Mouse (Mus musculus) heart, postnatal 0 days (tissue): ENCODE data around the gene Slc35e2. TPM values are rescaled to one million over a fixed set of nuclear protein-coding genes. Genes with fewer than 3 reads are reported as not detected.

Experiments
- ATAC-seq: fragments of 200-750 bp; cut with Nextera tagmentation; 2 replicates; pipeline ENCODE4 v1.8.0; 2017; ENCODE audit warnings: low read depth, moderate number of reproducible peaks, moderate library complexity; ENCODE audit not compliant: insufficient read depth
- DNase-seq: peaks from one replicate; pipeline ENCODE4 v3.0.0-alpha.2; 2016; ENCODE audit warnings: low spot score
- H3K27ac ChIP-seq: fragments of 300-500 bp; sonication (generic); 2 replicates; pipeline ENCODE4 v1.5.1; 2014; ENCODE audit warnings: low read depth, mild to moderate bottlenecking
- H3K27me3 ChIP-seq: fragments of 300-500 bp; sonication (generic); 2 replicates; pipeline ENCODE4 v1.6.1; 2014; ENCODE audit warnings: low read length, mixed read lengths; ENCODE audit not compliant: control insufficient read depth, insufficient read depth
- H3K36me3 ChIP-seq: fragments of 300-500 bp; sonication (generic); replicated peaks from 2 replicates; pipeline ENCODE4 v1.6.1; 2014; ENCODE audit warnings: low read length, mixed read lengths; ENCODE audit not compliant: control insufficient read depth, insufficient read depth
- H3K4me1 ChIP-seq: fragments of 300-500 bp; sonication (generic); 2 replicates; pipeline ENCODE4 v1.6.1; 2014; ENCODE audit warnings: antibody characterized with exemption; ENCODE audit not compliant: control insufficient read depth, insufficient read depth
- H3K4me2 ChIP-seq: fragments of 300-500 bp; sonication (generic); 2 replicates; pipeline ENCODE4 v1.6.1; 2014; ENCODE audit warnings: low read depth, mild to moderate bottlenecking, low read length, moderate library complexity
- H3K4me3 ChIP-seq: fragments of 300-500 bp; sonication (generic); 2 replicates; pipeline ENCODE4 v1.5.1; 2014; ENCODE audit warnings: low read depth, low read length
- H3K9ac ChIP-seq: fragments of 300-500 bp; sonication (generic); replicated peaks from 2 replicates; pipeline ENCODE4 v1.6.1; 2014; ENCODE audit warnings: low read depth, low read length, mixed read lengths
- H3K9me3 ChIP-seq: fragments of 300-500 bp; sonication (generic); replicated peaks from 2 replicates; pipeline ENCODE4 v1.6.1; 2016; ENCODE audit warnings: low read length; ENCODE audit not compliant: control insufficient read depth
- CTCF ChIP-seq: IDR thresholded peaks from 2 replicates; pipeline ENCODE4 v1.5.1; 2016; ENCODE audit warnings: antibody characterized with exemption, control low read depth, low read depth
- EP300 ChIP-seq: IDR thresholded peaks from 2 replicates; pipeline ENCODE4 v1.6.1; 2016; ENCODE audit warnings: antibody characterized with exemption, low read depth
- WGBS: fragments of 180-500 bp; shearing (Covaris S2); extraction: QIAGEN DNeasy Blood & Tissue Kit; methylation state at CpG from one replicate; pipeline ENCODE4 v1.1.7; 2014; 5-methylcytosine and 5-hydroxymethylcytosine counted together
- polyA plus RNA-seq: library from polyadenylated mRNA; unstranded; fragments of >200 nt; fragmentation: Nextera tagmentation; extraction: Ambion mirVana; gene quantifications from 2 replicates; pipeline ENCODE4 v1.2.1, GENCODE M21; 2015
- total RNA-seq: library from RNA; depleted of rRNA; stranded (reverse); fragments of >200 nt; gene quantifications from 2 replicates; pipeline ENCODE4 v1.2.3, GENCODE M21; 2014; ENCODE audit warnings: low replicate concordance

Gene Slc35e2
- total and polyA plus RNA-seq, 2 experiments from 2014 or later = 4.4 to 11.8 TPM

DNA sequence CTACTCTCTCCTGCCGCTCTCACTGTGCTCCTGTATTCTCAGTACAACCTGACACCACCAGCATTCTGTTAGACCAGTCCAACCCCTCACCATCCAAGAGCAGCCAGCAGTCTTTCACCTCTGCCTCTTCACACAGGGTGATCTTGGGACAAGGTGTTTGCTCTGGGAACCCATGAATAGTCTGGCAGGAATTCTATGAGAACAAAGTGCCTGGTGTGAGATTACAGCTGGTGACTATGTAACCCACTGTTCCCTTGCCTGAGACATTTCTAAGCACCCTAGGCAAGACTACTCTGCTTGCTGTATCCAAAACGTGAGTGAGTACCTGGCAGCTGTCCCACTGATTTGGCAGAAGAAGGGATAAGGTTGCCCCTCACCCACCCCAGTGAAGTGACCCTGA lies 40.3 kb upstream of the Slc35e2 start:
- TF ChIP-seq EP300 = peak; percentile 44; the same call in 1 of the 2 replicates
- TF ChIP-seq CTCF = no peak
- DNase-seq (peak; percentile 68), ATAC-seq (peak; percentile 2; the same call in 1 of the 2 replicates)
- Histone ChIP-seq H3K27me3 (no peaks in the 10 kb centered on the region), H3K36me3 (peaks cover 35% of the 10 kb centered on the region), H3K9ac (no peak overlapping the region; the same call in 1 of the 2 replicates), H3K4me3 (no peak overlapping the region), H3K27ac (peak overlapping the region; percentile 94), H3K4me1 (peaks cover 39% of the 10 kb centered on the region), H3K4me2 (no peak overlapping the region), H3K9me3 (no peaks in the 10 kb centered on the region)
- 15% methylated on average over 2 of the region's 2 CpGs for WGBS

GRCm38 (mm10) chr4:155561661-155562442 lies 39.4 kb upstream of the Slc35e2 start, which contains the start of gene Nadk:
TSS of gene Nadk (plus strand) at chr4:155562378.
- H3K4me3 ChIP-seq = peak within 1 kb of the TSS; percentile 68
- WGBS = 57% methylated on average over 7 of the region's 7 CpGs
- peak; percentile 24 for DNase-seq
- peaks cover 26% of the 10 kb centered on the region for H3K36me3 ChIP-seq
- TF ChIP-seq EP300 = no peak
- TF ChIP-seq CTCF = no peak
- no peaks in the 10 kb centered on the region for H3K27me3 ChIP-seq
- no peaks in the 10 kb centered on the region for H3K9me3 ChIP-seq
- no peak for ATAC-seq
- peaks cover 39% of the 10 kb centered on the region for H3K4me1 ChIP-seq
- H3K27ac ChIP-seq = peak within 1 kb of the TSS; percentile 94
- peak within 1 kb of the TSS; percentile 27 for H3K9ac ChIP-seq
- peak within 1 kb of the TSS; percentile 90 for H3K4me2 ChIP-seq

GRCm38 (mm10) chr4:155562725-155563399 lies 38.4 kb upstream of the Slc35e2 start:
- Histone ChIP-seq H3K27ac (peak overlapping the region; percentile 94), H3K27me3 (no peaks in the 10 kb centered on the region), H3K4me1 (peaks cover 39% of the 10 kb centered on the region), H3K9me3 (no peaks in the 10 kb centered on the region), H3K36me3 (peaks cover 19% of the 10 kb centered on the region), H3K4me2 (peak overlapping the region; percentile 90), H3K9ac (peak overlapping the region; percentile 27), H3K4me3 (peak overlapping the region; percentile 68)
- 1% methylated on average over 19 of the region's 19 CpGs for whole genome bisulfite sequencing
- TF ChIP-seq CTCF (no peak), EP300 (peak; percentile 73; the same call in 1 of the 2 replicates)
- ATAC-seq (peak; percentile 52), DNase-seq (peak; percentile 86)

GRCm38 (mm10) chr4:155563400-155564231 lies 37.6 kb upstream of the Slc35e2 start:
- Histone ChIP-seq H3K36me3 (peaks cover 16% of the 10 kb centered on the region), H3K9ac (peak overlapping the region; percentile 68), H3K4me1 (peaks cover 39% of the 10 kb centered on the region), H3K9me3 (no peaks in the 10 kb centered on the region), H3K4me3 (peak overlapping the region; percentile 68), H3K27ac (peak overlapping the region; percentile 94), H3K4me2 (peak overlapping the region; percentile 90), H3K27me3 (no peaks in the 10 kb centered on the region)
- no peak for TF ChIP-seq EP300
- peak; percentile 40 for TF ChIP-seq CTCF
- peak; percentile 99 for DNase-seq
- under 1% methylated on average over 69 of the region's 69 CpGs for WGBS
- ATAC-seq = peak; percentile 89
